Mouse (Mus musculus) left cerebral cortex, adult 2 months (tissue): Measurements from ENCODE around the gene Mt4. TPM values are rescaled to one million over a fixed set of nuclear protein-coding genes. Genes with fewer than 3 reads are reported as not detected.
"Not testable (repeated sequence)": the region's sequence is repeated elsewhere in the genome, so short reads cannot be mapped to it uniquely, and the experiment has no call there.

ENCODE experiments used
- DNase-seq, 2 experiments: peaks; one replicate each; pipeline ENCODE4 v3.0.0; 2021 to 2022; ENCODE audit warnings: low spot score in 2 of 2, mixed read lengths in 1 of 2; ENCODE audit errors: extremely low spot score in 1 of 2
- H3K27ac ChIP-seq: fragments of 200-600 bp; 2 replicates; pipeline ENCODE4 v1.8.1; 2022
- H3K4me3 ChIP-seq: fragments of 200-600 bp; 2 replicates; pipeline ENCODE4 v1.8.1; 2022
- CTCF ChIP-seq: fragments of 200-600 bp; IDR thresholded peaks from 2 replicates; pipeline ENCODE4 v1.8.1; 2022; ENCODE audit warnings: antibody characterized with exemption, mild to moderate bottlenecking, moderate library complexity
- intact Hi-C: fragments of 180-260 bp; cut with DNase I; formaldehyde crosslinking; loops from one replicate; pipeline ENCODE4 v1.15.1; 2025
- total RNA-seq, 2 experiments: library from RNA; stranded (reverse); gene quantifications; 2 replicates each; pipeline ENCODE4 v1.2.3; 2021

Gene Mt4
- total RNA-seq, 2 experiments from 2014 or later = not detected

- no peak for DNase-seq
- intact Hi-C loops = no loop called here
- no peak for TF ChIP-seq CTCF
- Histone ChIP-seq H3K27ac (no peak overlapping the region), H3K4me3 (no peak overlapping the region)
Observed at GRCm38 (mm10) chr8:94113435-94113834, 23.6 kb upstream of the Mt4 start.

- no peak overlapping the region for H3K27ac ChIP-seq
- no peak for DNase-seq
- no peak overlapping the region for H3K4me3 ChIP-seq
- intact Hi-C loops = no loop called here
- no peak for TF ChIP-seq CTCF
Observed at GRCm38 (mm10) chr8:94113972-94114371, 23.0 kb upstream of the Mt4 start.

GRCm38 (mm10) chr8:94118776-94119430 lies 18.1 kb upstream of the Mt4 start:
- intact Hi-C loops = loop anchor here (2.0 kb wide), 1 partner anchor 34 kb away; the partner anchor contains the start of gene Mt3
- Histone ChIP-seq H3K27ac (peak overlapping the region; percentile 76), H3K4me3 (no peak overlapping the region)
- peak; percentile 47 to 58 for DNase-seq
- TF ChIP-seq CTCF = no peak

- DNase-seq = no peak
- TF ChIP-seq CTCF = no peak
- intact Hi-C loops = no loop called here
- peak overlapping the region; percentile 58; the same call in 1 of the 2 replicates for H3K27ac ChIP-seq
- no peak overlapping the region for H3K4me3 ChIP-seq
Observed at GRCm38 (mm10) chr8:94121625-94122024, 15.4 kb upstream of the Mt4 start.

GRCm38 (mm10) chr8:94122711-94123468 lies 14.1 kb upstream of the Mt4 start:
- intact Hi-C loops = no loop called here
- H3K27ac ChIP-seq = no peak overlapping the region
- DNase-seq = no peak
- no peak for TF ChIP-seq CTCF
- H3K4me3 ChIP-seq = no peak overlapping the region

GRCm38 (mm10) chr8:94127711-94128110 lies 9.3 kb upstream of the Mt4 start:
- Histone ChIP-seq H3K4me3 (no peak overlapping the region), H3K27ac (no peak overlapping the region)
- TF ChIP-seq CTCF = no peak
- DNase-seq = no peak
- intact Hi-C loops = no loop called here

- Histone ChIP-seq H3K4me3 (no peak overlapping the region), H3K27ac (no peak overlapping the region)
- TF ChIP-seq CTCF = no peak
- intact Hi-C loops = no loop called here
- no peak for DNase-seq
Observed at GRCm38 (mm10) chr8:94129133-94129789, 7.7 kb upstream of the Mt4 start.

- no peak overlapping the region for H3K27ac ChIP-seq
- intact Hi-C loops = no loop called here
- TF ChIP-seq CTCF = no peak
- H3K4me3 ChIP-seq = no peak overlapping the region
- DNase-seq = no peak
Observed at GRCm38 (mm10) chr8:94130126-94130525, 6.9 kb upstream of the Mt4 start.

GRCm38 (mm10) chr8:94132096-94132495 lies 4.9 kb upstream of the Mt4 start:
- H3K4me3 ChIP-seq = no peak overlapping the region
- intact Hi-C loops = no loop called here
- H3K27ac ChIP-seq = no peak overlapping the region
- no peak for DNase-seq
- no peak for TF ChIP-seq CTCF

GRCm38 (mm10) chr8:94134601-94135000 lies 2.4 kb upstream of the Mt4 start:
- DNase-seq, H3K4me3 ChIP-seq, intact Hi-C loops, H3K27ac ChIP-seq: not testable (repeated sequence)

GRCm38 (mm10) chr8:94135556-94135955 lies 1.4 kb upstream of the Mt4 start:
- TF ChIP-seq CTCF = no peak
- Histone ChIP-seq H3K4me3 (no peak overlapping the region), H3K27ac (no peak overlapping the region)
- intact Hi-C loops = no loop called here
- no peak for DNase-seq

- DNase-seq = no peak
- intact Hi-C loops = no loop called here
- no peak for TF ChIP-seq CTCF
- Histone ChIP-seq H3K27ac (no peak overlapping the region), H3K4me3 (no peak overlapping the region)
Observed at GRCm38 (mm10) chr8:94136192-94136591, 805 bp upstream of the Mt4 start.
